Mouse (Mus musculus): ENCODE measurements around the gene Tc2n. TPM values are rescaled to one million over a fixed set of nuclear protein-coding genes. Genes with fewer than 3 reads are reported as not detected.
A peak's percentile ranks its signal among the peaks of the same experiment; 100 is the strongest.

Gene Tc2n
- 0.06 and 0.21 TPM in 2 replicates for polyA plus RNA-seq (2015; fragmentation: Nextera tagmentation; extraction: Ambion mirVana)

- H3K4me3 ChIP-seq (replicated peaks), result peak within 1 kb of the TSS; percentile 62
- no peaks in the 10 kb centered on the region for H3K36me3 ChIP-seq (replicated peaks)
- ATAC-seq (ENCODE audit: insufficient read depth), result peak; percentile 95
- H3K4me2 ChIP-seq, result peak within 1 kb of the TSS; percentile 88
- H3K9me3 ChIP-seq (replicated peaks), result no peaks in the 10 kb centered on the region
- H3K27ac ChIP-seq (replicated peaks), result no peak within 1 kb of the TSS
- H3K9ac ChIP-seq, result 0 out of 2 replicates have a peak within 1 kb of the TSS, but pooled peaks have one; percentile 21
- peaks cover 12% of the 10 kb centered on the region for H3K4me1 ChIP-seq (replicated peaks)
- H3K27me3 ChIP-seq, result peaks cover 19% of the 10 kb centered on the region
- WGBS (ENCODE audit: insufficient replicate concordance), result 1% methylated on average over 67 of the region's 75 CpGs
These were observed at the start of gene Tc2n for GRCm38 (mm10) chr12:101718054-101718754. Gene Tc2n (minus strand): TSS chr12:101718523.

GRCm38 (mm10) chr12:101767306-101768053, 49.2 kb upstream of the Tc2n start:
- Histone ChIP-seq H3K4me2 (no peak overlapping the region), H3K27ac (replicated peaks) (no peak overlapping the region), H3K4me3 (replicated peaks) (no peak overlapping the region), H3K9me3 (replicated peaks) (no peaks in the 10 kb centered on the region), H3K4me1 (replicated peaks) (no peaks in the 10 kb centered on the region), H3K36me3 (replicated peaks) (no peaks in the 10 kb centered on the region), H3K27me3 (no peaks in the 10 kb centered on the region), H3K9ac (no peak overlapping the region)
- ATAC-seq (ENCODE audit: insufficient read depth), result no peak
- 43% methylated on average over 9 of the region's 9 CpGs for WGBS (ENCODE audit: insufficient replicate concordance)

GRCm38 (mm10) chr12:101766228-101766852, 48.0 kb upstream of the Tc2n start:
- 32% methylated on average over 3 of the region's 3 CpGs for WGBS (ENCODE audit: insufficient replicate concordance)
- Histone ChIP-seq H3K9me3 (replicated peaks) (no peaks in the 10 kb centered on the region), H3K4me1 (replicated peaks) (no peaks in the 10 kb centered on the region), H3K4me3 (replicated peaks) (no peak overlapping the region), H3K4me2 (no peak overlapping the region), H3K36me3 (replicated peaks) (no peaks in the 10 kb centered on the region), H3K9ac (no peak overlapping the region), H3K27ac (replicated peaks) (no peak overlapping the region), H3K27me3 (no peaks in the 10 kb centered on the region)
- ATAC-seq (ENCODE audit: insufficient read depth), result no peak

- Histone ChIP-seq H3K9me3 (replicated peaks) (no peaks in the 10 kb centered on the region), H3K4me1 (replicated peaks) (no peaks in the 10 kb centered on the region), H3K4me2 (no peak overlapping the region), H3K27ac (replicated peaks) (no peak overlapping the region), H3K27me3 (no peaks in the 10 kb centered on the region), H3K36me3 (replicated peaks) (no peaks in the 10 kb centered on the region), H3K9ac (no peak overlapping the region), H3K4me3 (replicated peaks) (no peak overlapping the region)
- 54% methylated on average over 5 of the region's 5 CpGs for WGBS (ENCODE audit: insufficient replicate concordance)
- ATAC-seq (ENCODE audit: insufficient read depth), result no peak
These were observed 46.5 kb upstream of the Tc2n start for GRCm38 (mm10) chr12:101764870-101765269.

- WGBS (ENCODE audit: insufficient replicate concordance), result 60% methylated on average over 3 of the region's 3 CpGs
- H3K36me3 ChIP-seq (replicated peaks), result no peaks in the 10 kb centered on the region
- no peak overlapping the region for H3K9ac ChIP-seq
- H3K4me2 ChIP-seq, result no peak overlapping the region
- H3K4me3 ChIP-seq (replicated peaks), result no peak overlapping the region
- no peak overlapping the region for H3K27ac ChIP-seq (replicated peaks)
- H3K9me3 ChIP-seq (replicated peaks), result no peaks in the 10 kb centered on the region
- H3K27me3 ChIP-seq, result no peaks in the 10 kb centered on the region
- ATAC-seq (ENCODE audit: insufficient read depth), result no peak
- no peaks in the 10 kb centered on the region for H3K4me1 ChIP-seq (replicated peaks)
These were observed 44.7 kb upstream of the Tc2n start for GRCm38 (mm10) chr12:101763065-101763464.

GRCm38 (mm10) chr12:101762054-101762453, 43.7 kb upstream of the Tc2n start:
- Histone ChIP-seq H3K27ac (replicated peaks) (no peak overlapping the region), H3K9ac (no peak overlapping the region), H3K36me3 (replicated peaks) (no peaks in the 10 kb centered on the region), H3K27me3 (no peaks in the 10 kb centered on the region), H3K4me2 (no peak overlapping the region), H3K9me3 (replicated peaks) (no peaks in the 10 kb centered on the region), H3K4me3 (replicated peaks) (no peak overlapping the region), H3K4me1 (replicated peaks) (no peaks in the 10 kb centered on the region)
- no peak for ATAC-seq (ENCODE audit: insufficient read depth)
- WGBS (ENCODE audit: insufficient replicate concordance), result 76% methylated on average over 5 of the region's 5 CpGs

GRCm38 (mm10) chr12:101759440-101760045, 41.2 kb upstream of the Tc2n start:
- Histone ChIP-seq H3K9me3 (replicated peaks) (no peaks in the 10 kb centered on the region), H3K4me2 (no peak overlapping the region), H3K9ac (no peak overlapping the region), H3K4me3 (replicated peaks) (no peak overlapping the region), H3K36me3 (replicated peaks) (no peaks in the 10 kb centered on the region), H3K4me1 (replicated peaks) (no peaks in the 10 kb centered on the region), H3K27ac (replicated peaks) (no peak overlapping the region), H3K27me3 (no peaks in the 10 kb centered on the region)
- WGBS (ENCODE audit: insufficient replicate concordance), result 36% methylated on average over 6 of the region's 6 CpGs
- no peak for ATAC-seq (ENCODE audit: insufficient read depth)

- H3K4me3 ChIP-seq (replicated peaks), result no peak overlapping the region
- no peaks in the 10 kb centered on the region for H3K27me3 ChIP-seq
- H3K4me1 ChIP-seq (replicated peaks), result no peaks in the 10 kb centered on the region
- no peak overlapping the region for H3K27ac ChIP-seq (replicated peaks)
- no peak overlapping the region for H3K9ac ChIP-seq
- no peaks in the 10 kb centered on the region for H3K9me3 ChIP-seq (replicated peaks)
- H3K36me3 ChIP-seq (replicated peaks), result no peaks in the 10 kb centered on the region
- no peak overlapping the region for H3K4me2 ChIP-seq
- ATAC-seq (ENCODE audit: insufficient read depth), result no peak
These were observed 40.4 kb upstream of the Tc2n start for GRCm38 (mm10) chr12:101758698-101759097.

GRCm38 (mm10) chr12:101742375-101742774, 24.1 kb upstream of the Tc2n start:
- no peaks in the 10 kb centered on the region for H3K4me1 ChIP-seq (replicated peaks)
- no peak overlapping the region for H3K4me2 ChIP-seq
- H3K9ac ChIP-seq, result no peak overlapping the region
- no peak overlapping the region for H3K27ac ChIP-seq (replicated peaks)
- no peaks in the 10 kb centered on the region for H3K27me3 ChIP-seq
- no peak overlapping the region for H3K4me3 ChIP-seq (replicated peaks)
- WGBS (ENCODE audit: insufficient replicate concordance), result 53% methylated on average over 2 of the region's 2 CpGs
- no peaks in the 10 kb centered on the region for H3K36me3 ChIP-seq (replicated peaks)
- no peak for ATAC-seq (ENCODE audit: insufficient read depth)
- H3K9me3 ChIP-seq (replicated peaks), result no peaks in the 10 kb centered on the region

- H3K36me3 ChIP-seq (replicated peaks), result no peaks in the 10 kb centered on the region
- no peak overlapping the region for H3K9ac ChIP-seq
- H3K4me2 ChIP-seq, result no peak overlapping the region
- WGBS (ENCODE audit: insufficient replicate concordance), result 15% methylated on average over 2 of the region's 2 CpGs
- no peak overlapping the region for H3K4me3 ChIP-seq (replicated peaks)
- no peaks in the 10 kb centered on the region for H3K27me3 ChIP-seq
- H3K4me1 ChIP-seq (replicated peaks), result no peaks in the 10 kb centered on the region
- H3K27ac ChIP-seq (replicated peaks), result no peak overlapping the region
- H3K9me3 ChIP-seq (replicated peaks), result no peaks in the 10 kb centered on the region
- peak; percentile 25; the same call in 1 of the 2 replicates for ATAC-seq (ENCODE audit: insufficient read depth)
These were observed 22.2 kb upstream of the Tc2n start for GRCm38 (mm10) chr12:101740486-101740885.

- Histone ChIP-seq H3K9ac (no peak overlapping the region), H3K36me3 (replicated peaks) (no peaks in the 10 kb centered on the region), H3K4me2 (no peak overlapping the region), H3K4me1 (replicated peaks) (no peaks in the 10 kb centered on the region), H3K27ac (replicated peaks) (no peak overlapping the region), H3K27me3 (no peaks in the 10 kb centered on the region), H3K4me3 (replicated peaks) (no peak overlapping the region), H3K9me3 (replicated peaks) (no peaks in the 10 kb centered on the region)
- ATAC-seq (ENCODE audit: insufficient read depth), result no peak
- 6% methylated on average over 2 of the region's 2 CpGs for WGBS (ENCODE audit: insufficient replicate concordance)
These were observed 21.7 kb upstream of the Tc2n start for GRCm38 (mm10) chr12:101740045-101740444.
